Mouse (Mus musculus) spleen, adult 2 months (tissue): ENCODE data around the gene Diras1.

Source experiments
- CTCF ChIP-seq: fragments of 200-500 bp; IDR thresholded peaks from 2 replicates; pipeline ENCODE4 v1.5.1; 2011; ENCODE audit warnings: mild to moderate bottlenecking, inconsistent platforms; ENCODE audit not compliant: insufficient read depth, insufficient read length, insufficient replicate concordance; ENCODE audit errors: extremely low read depth
- POLR2A ChIP-seq: fragments of 200-500 bp; IDR thresholded peaks from 2 replicates; pipeline ENCODE4 v1.6.1; 2011; ENCODE audit warnings: low read depth, low read length, inconsistent platforms

DNA sequence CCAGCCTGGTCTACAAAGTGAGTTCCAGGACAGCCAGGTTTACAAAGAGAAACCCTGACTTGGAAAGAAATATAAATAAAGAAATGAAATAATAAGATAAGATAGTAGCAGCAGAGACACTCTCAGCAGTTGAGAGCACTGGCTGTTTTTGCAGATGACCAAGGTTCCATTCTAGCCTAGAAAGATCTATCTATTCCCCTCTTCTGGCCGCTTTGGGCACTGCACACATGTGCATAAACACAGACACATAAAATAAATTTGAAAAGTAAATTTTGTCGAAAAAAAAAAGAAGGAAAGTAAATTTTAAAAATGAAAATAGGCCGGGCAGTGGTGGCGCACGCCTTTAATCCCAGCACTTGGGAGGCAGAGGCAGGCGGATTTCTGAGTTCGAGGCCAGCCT, 10.8 kb upstream of the Diras1 start:
- TF ChIP-seq CTCF, result no peak
- TF ChIP-seq POLR2A, result no peak
